Mouse (Mus musculus) MEL (cell line): ENCODE measurements around the gene Mcoln3. TPM values are rescaled to one million over a fixed set of nuclear protein-coding genes. Genes with fewer than 3 reads are reported as not detected.
A peak's percentile ranks its signal among the peaks of the same experiment; 100 is the strongest.

ENCODE experiments used
- DNase-seq: peaks from one replicate; pipeline ENCODE4 v3.0.0; 2011; ENCODE audit warnings: low read depth, low spot score
- H3K27ac ChIP-seq: 2 replicates; pipeline ENCODE4 v1.5.1; 2012; ENCODE audit warnings: low read depth, mild to moderate bottlenecking, control low read depth, low read length, moderate library complexity; ENCODE audit not compliant: control insufficient read depth
- H3K27me3 ChIP-seq, 2 experiments: fragments of 150-350 bp in 1 of 2; sonication (generic) in 1 of 2; 2 replicates each; pipeline ENCODE4 v1.6.1; 2012; ENCODE audit warnings: low read length in 2 of 2, mild to moderate bottlenecking in 2 of 2, improper control_type of control experiment in 1 of 2, moderate library complexity in 1 of 2; ENCODE audit not compliant: insufficient read depth in 2 of 2, control insufficient read depth in 1 of 2
- H3K36me3 ChIP-seq, 2 experiments: 2 replicates each; pipeline ENCODE4 v1.6.1; 2012 to 2014; ENCODE audit warnings: low read length in 2 of 2, improper control_type of control experiment in 1 of 2, inconsistent platforms in 1 of 2, mild to moderate bottlenecking in 1 of 2; ENCODE audit not compliant: insufficient read depth in 2 of 2, control insufficient read depth in 1 of 2
- H3K4me1 ChIP-seq, 2 experiments: fragments of 150-350 bp in 1 of 2; sonication (generic) in 1 of 2; 2 replicates each; pipeline ENCODE4 v1.6.1; 2012; ENCODE audit warnings: low read length in 2 of 2, improper control_type of control experiment in 1 of 2, mild to moderate bottlenecking in 1 of 2; ENCODE audit not compliant: insufficient read depth in 2 of 2, control insufficient read depth in 1 of 2
- H3K4me3 ChIP-seq, 2 experiments: fragments of 150-350 bp in 1 of 2; sonication (generic) in 1 of 2; 2 replicates each; pipeline ENCODE4 v1.5.1; 2012; ENCODE audit warnings: low read depth in 2 of 2, low read length in 2 of 2, mild to moderate bottlenecking in 2 of 2, moderate library complexity in 2 of 2, control low read depth in 1 of 2, improper control_type of control experiment in 1 of 2; ENCODE audit not compliant: control insufficient read depth in 1 of 2, insufficient read depth in 1 of 2
- H3K79me2 ChIP-seq: 2 replicates; pipeline ENCODE4 v1.6.1; 2012; ENCODE audit warnings: mild to moderate bottlenecking, low read length, moderate library complexity; ENCODE audit not compliant: control insufficient read depth, poor library complexity, insufficient read depth
- H3K9ac ChIP-seq: 2 replicates; pipeline ENCODE4 v1.6.1; 2012; ENCODE audit warnings: low read depth, mild to moderate bottlenecking, control low read depth, low read length, moderate library complexity; ENCODE audit not compliant: control insufficient read depth, poor library complexity, severe bottlenecking
- H3K9me3 ChIP-seq: fragments of 150-350 bp; sonication (generic); replicated peaks from 2 replicates; pipeline ENCODE4 v1.6.1; 2012; ENCODE audit warnings: mild to moderate bottlenecking, low read length, improper control_type of control experiment, moderate library complexity; ENCODE audit not compliant: insufficient read depth
- BHLHE40 ChIP-seq: IDR thresholded peaks from 2 replicates; pipeline ENCODE4 v1.6.1; 2012; ENCODE audit warnings: low read depth, mild to moderate bottlenecking, inconsistent platforms, low read length, improper control_type of control experiment, borderline replicate concordance
- CTCF ChIP-seq, 3 experiments: IDR thresholded peaks in 2 of 3; conservative IDR thresholded peaks in 1 of 3; 2 replicates each; pipeline ENCODE4 v1.5.1; 2011 to 2012; ENCODE audit warnings: low read length in 3 of 3, low read depth in 2 of 3, mild to moderate bottlenecking in 2 of 3, improper control_type of control experiment in 1 of 3, inconsistent platforms in 1 of 3, mixed read lengths in 1 of 3, moderate library complexity in 1 of 3; ENCODE audit not compliant: control insufficient read depth in 1 of 3, insufficient read depth in 1 of 3, poor library complexity in 1 of 3, severe bottlenecking in 1 of 3
- E2F4 ChIP-seq: IDR thresholded peaks from 2 replicates; pipeline ENCODE4 v1.6.1; 2011; ENCODE audit warnings: low read depth, low read length, improper control_type of control experiment, borderline replicate concordance
- ETS1 ChIP-seq: IDR thresholded peaks from 2 replicates; pipeline ENCODE4 v1.6.1; 2012; ENCODE audit warnings: low read depth, mild to moderate bottlenecking, inconsistent platforms, low read length, improper control_type of control experiment, moderate library complexity
- GABPA ChIP-seq: IDR thresholded peaks from 2 replicates; pipeline ENCODE4 v1.6.1; 2012; ENCODE audit warnings: low read depth, mild to moderate bottlenecking, inconsistent platforms, low read length, improper control_type of control experiment, moderate library complexity
- JUND ChIP-seq: IDR thresholded peaks from 2 replicates; pipeline ENCODE4 v1.6.1; 2011; ENCODE audit warnings: low read depth, mild to moderate bottlenecking, improper control_type of control experiment, low read length
- MAFK ChIP-seq: IDR thresholded peaks from 2 replicates; pipeline ENCODE4 v1.6.1; 2011; ENCODE audit warnings: low read depth, mild to moderate bottlenecking, low read length, improper control_type of control experiment, borderline replicate concordance
- MAX ChIP-seq: IDR thresholded peaks from 2 replicates; pipeline ENCODE4 v1.6.1; 2011; ENCODE audit warnings: low read length, improper control_type of control experiment
- MXI1 ChIP-seq: IDR thresholded peaks from 2 replicates; pipeline ENCODE4 v1.6.1; 2011; ENCODE audit warnings: mild to moderate bottlenecking, low read depth, low read length, improper control_type of control experiment
- MYB ChIP-seq: IDR thresholded peaks from 2 replicates; pipeline ENCODE4 v1.6.1; 2011; ENCODE audit warnings: mild to moderate bottlenecking, low read depth, low read length, improper control_type of control experiment
- MYC ChIP-seq: IDR thresholded peaks from 2 replicates; pipeline ENCODE4 v1.6.1; 2011; ENCODE audit warnings: low read depth, mild to moderate bottlenecking, low read length, improper control_type of control experiment, moderate library complexity
- POLR2A ChIP-seq, 2 experiments: IDR thresholded peaks; 2 replicates each; pipeline ENCODE4 v1.6.1; 2011 to 2012; ENCODE audit warnings: low read length in 2 of 2, mild to moderate bottlenecking in 2 of 2, control low read depth in 1 of 2, improper control_type of control experiment in 1 of 2, low read depth in 1 of 2, moderate library complexity in 1 of 2; ENCODE audit not compliant: control insufficient read depth in 1 of 2, insufficient read depth in 1 of 2, poor library complexity in 1 of 2
- POLR2AphosphoS2 ChIP-seq: IDR thresholded peaks from 2 replicates; pipeline ENCODE4 v1.6.1; 2011; ENCODE audit warnings: low read length, improper control_type of control experiment
- POLR2AphosphoS5 ChIP-seq: IDR thresholded peaks from 2 replicates; pipeline ENCODE4 v1.6.1; 2012; ENCODE audit warnings: low read depth, borderline replicate concordance, mild to moderate bottlenecking, inconsistent platforms, low read length, moderate library complexity, mixed read lengths
- RAD21 ChIP-seq: IDR thresholded peaks from 2 replicates; pipeline ENCODE4 v1.6.1; 2011; ENCODE audit warnings: mild to moderate bottlenecking, low read depth, low read length, improper control_type of control experiment
- SIN3A ChIP-seq: IDR thresholded peaks from 2 replicates; pipeline ENCODE4 v1.6.1; 2012; ENCODE audit warnings: low read length, improper control_type of control experiment, inconsistent platforms
- SMC3 ChIP-seq: IDR thresholded peaks from 2 replicates; pipeline ENCODE4 v1.6.1; 2011; ENCODE audit warnings: low read depth, low read length, improper control_type of control experiment
- TAL1 ChIP-seq: IDR thresholded peaks from 2 replicates; pipeline ENCODE4 v1.6.1; 2012; ENCODE audit warnings: mild to moderate bottlenecking, inconsistent platforms, low read length, moderate library complexity, mixed read lengths
- TBP ChIP-seq: IDR thresholded peaks from 2 replicates; pipeline ENCODE4 v1.8.0; 2011; ENCODE audit warnings: low read depth, low read length, improper control_type of control experiment
- UBTF ChIP-seq: IDR thresholded peaks from 2 replicates; pipeline ENCODE4 v1.6.1; 2012; ENCODE audit warnings: low read depth, mild to moderate bottlenecking, inconsistent platforms, low read length, improper control_type of control experiment, moderate library complexity, borderline replicate concordance; ENCODE audit not compliant: insufficient read depth
- USF1 ChIP-seq: IDR thresholded peaks from 2 replicates; pipeline ENCODE4 v1.6.1; 2014; ENCODE audit warnings: low read depth, mild to moderate bottlenecking, inconsistent platforms, low read length, improper control_type of control experiment, moderate library complexity
- USF2 ChIP-seq, 2 experiments: IDR thresholded peaks; 2 replicates each; pipeline ENCODE4 v1.6.1; 2011 to 2012; ENCODE audit warnings: improper control_type of control experiment in 2 of 2, low read length in 2 of 2, borderline replicate concordance in 1 of 2, inconsistent platforms in 1 of 2, low read depth in 1 of 2, mild to moderate bottlenecking in 1 of 2; ENCODE audit not compliant: insufficient read depth in 1 of 2
- ZC3H11A ChIP-seq: IDR thresholded peaks from 2 replicates; pipeline ENCODE4 v1.6.1; 2012; ENCODE audit warnings: low read depth, mild to moderate bottlenecking, inconsistent platforms, low read length, improper control_type of control experiment
- ZMIZ1 ChIP-seq: IDR thresholded peaks from 2 replicates; pipeline ENCODE4 v1.6.1; 2012; ENCODE audit warnings: low read depth, mild to moderate bottlenecking, inconsistent platforms, low read length, improper control_type of control experiment, moderate library complexity
- ZNF384 ChIP-seq: IDR thresholded peaks from 2 replicates; pipeline ENCODE4 v1.6.1; 2012; ENCODE audit warnings: low read depth, mild to moderate bottlenecking, inconsistent platforms, low read length, improper control_type of control experiment
- polyA plus RNA-seq, 2 experiments: library from polyadenylated mRNA; stranded (reverse) in 1 of 2; unstranded in 1 of 2; fragments of >175 nt in 1 of 2; fragments of >200 nt in 1 of 2; gene quantifications; 2 replicates each; pipeline versions ENCODE4 v1.2.1 to v1.2.4; 2012; ENCODE audit warnings: low replicate concordance in 2 of 2, low read depth in 1 of 2; ENCODE audit not compliant: insufficient read length in 2 of 2, insufficient read depth in 1 of 2, missing spikeins in 1 of 2
- total RNA-seq: library from RNA; depleted of rRNA; stranded (reverse); fragments of 300-350 nt; gene quantifications from 2 replicates; pipeline ENCODE4 v1.2.3, GENCODE M21; 2012

Gene Mcoln3
- total and polyA plus RNA-seq, 3 experiments: not detected

DNA sequence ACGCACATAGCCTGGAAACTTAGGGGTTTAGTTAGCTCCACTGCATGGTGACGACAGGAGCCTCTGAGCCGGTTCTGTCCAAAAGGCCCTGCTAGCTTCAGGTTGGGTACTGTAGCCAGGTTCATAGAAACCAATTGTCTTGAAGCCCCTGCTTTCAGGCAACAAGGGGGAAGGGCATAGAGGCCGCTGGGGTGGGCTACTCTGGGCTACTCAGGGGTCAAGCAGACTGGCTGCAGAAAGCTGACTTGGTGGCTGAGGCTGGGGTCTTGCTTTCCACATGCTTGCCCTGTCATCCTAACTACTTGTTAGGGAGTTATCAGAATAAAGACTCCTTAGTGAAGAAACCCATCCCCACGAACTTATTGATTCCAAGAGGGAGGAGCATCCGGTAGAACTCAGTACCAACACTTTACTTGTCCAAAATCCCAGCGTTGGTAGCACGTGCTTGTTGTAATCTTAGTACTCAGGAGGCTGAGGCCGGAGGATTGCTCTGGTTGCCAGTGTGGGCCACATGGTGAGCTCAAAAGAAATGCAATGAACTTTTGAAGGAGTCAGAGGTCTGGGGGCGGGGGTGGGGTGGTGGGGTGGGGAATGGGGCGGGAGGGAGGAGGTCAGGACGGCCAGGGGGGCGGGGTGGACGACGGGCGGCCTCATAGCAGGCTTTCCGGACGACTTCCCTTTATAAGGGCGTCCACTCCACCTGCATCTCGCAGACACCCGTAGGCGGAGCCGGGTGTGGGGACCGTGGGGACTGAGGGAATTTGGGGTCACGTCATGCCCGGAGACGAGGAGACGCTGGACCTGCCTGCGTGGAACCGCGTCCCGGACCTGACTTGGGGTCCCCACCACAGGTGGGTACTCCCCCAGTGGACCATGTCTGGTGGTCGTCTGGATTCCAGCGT lies 32.2 kb downstream of the Mcoln3 start, which contains the start of gene Mcoln2:
TSS of gene Mcoln2 (plus strand) at position 678 of the 902 bp plus-strand sequence.
- peak; percentile 19 for DNase-seq
- peaks cover 6 to 7% of the 10 kb centered on the region in 2 experiments for H3K4me1 ChIP-seq
- H3K9ac ChIP-seq: peak within 1 kb of the TSS; percentile 53

DNA sequence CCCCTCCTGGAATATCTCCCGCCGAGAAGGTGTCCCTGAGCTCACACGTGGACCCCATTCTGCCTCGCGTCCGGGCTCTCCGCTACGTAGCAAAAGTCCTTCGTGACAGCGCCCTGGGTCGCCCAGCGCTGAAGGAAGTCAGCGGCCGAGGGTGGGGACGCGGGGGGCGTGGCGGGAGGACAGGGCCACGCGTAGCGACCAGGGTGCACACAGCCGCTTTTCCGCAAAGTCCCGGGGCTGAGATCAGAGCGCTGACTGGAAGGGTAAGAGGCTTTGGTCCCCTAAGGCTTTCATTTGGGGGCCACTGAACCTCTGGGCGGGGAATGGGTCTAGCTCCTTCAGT lies 32.8 kb downstream of the Mcoln3 start:
- peak; percentile 30 for DNase-seq
- H3K4me3 ChIP-seq: peak overlapping the region; percentile 58 to 63
- no peaks in the 10 kb centered on the region for H3K79me2 ChIP-seq
- H3K9ac ChIP-seq: peak overlapping the region; percentile 53
- no peaks in the 10 kb centered on the region; a peak in 1 of 4 replicates for H3K27me3 ChIP-seq
- H3K27ac ChIP-seq: no peak overlapping the region
- H3K4me1 ChIP-seq: peaks cover 6 to 7% of the 10 kb centered on the region in 2 experiments
- H3K9me3 ChIP-seq: no peaks in the 10 kb centered on the region
- H3K36me3 ChIP-seq: peaks cover 0 to 2% of the 10 kb centered on the region in 2 experiments; a peak in 2 of 4 replicates
- TF ChIP-seq ZC3H11A: no peak
- TF ChIP-seq POLR2A (IDR thresholded peaks at IDR 0.05; ENCODE audit: control insufficient read depth in 1 of 2, insufficient read depth in 1 of 2, low read depth in 1 of 2, low read length in 2 of 2, poor library complexity in 1 of 2): no peak
- no peak for TF ChIP-seq RAD21
- no peak for TF ChIP-seq MXI1
- TF ChIP-seq CTCF (IDR thresholded peaks at IDR 0.05 in 2 of 3, conservative IDR thresholded peaks at IDR 0.05 in 1 of 3; ENCODE audit: control insufficient read depth in 1 of 3, insufficient read depth in 1 of 3, low read depth in 2 of 3, low read length in 3 of 3, poor library complexity in 1 of 3, severe bottlenecking in 1 of 3): no peak
- TF ChIP-seq TAL1: no peak
- TF ChIP-seq USF2 (IDR thresholded peaks at IDR 0.05; ENCODE audit: borderline replicate concordance in 1 of 2, insufficient read depth in 1 of 2, low read depth in 1 of 2, low read length in 2 of 2): no peak
- no peak for TF ChIP-seq TBP
- TF ChIP-seq MAFK: no peak
- TF ChIP-seq UBTF: no peak
- TF ChIP-seq JUND: no peak
- TF ChIP-seq USF1: no peak
- no peak for TF ChIP-seq POLR2AphosphoS5
- no peak for TF ChIP-seq BHLHE40
- no peak for TF ChIP-seq GABPA

More for the DNA sequence above, 32.2 kb downstream of the Mcoln3 start, which contains the start of gene Mcoln2:
- H3K36me3 ChIP-seq: peaks cover 0 to 2% of the 10 kb centered on the region in 2 experiments; a peak in 2 of 4 replicates
- H3K27ac ChIP-seq: no peak within 1 kb of the TSS
- H3K79me2 ChIP-seq: no peaks in the 10 kb centered on the region
- H3K4me3 ChIP-seq: peak within 1 kb of the TSS; percentile 58 to 63
- no peaks in the 10 kb centered on the region for H3K9me3 ChIP-seq
- no peaks in the 10 kb centered on the region; a peak in 1 of 4 replicates for H3K27me3 ChIP-seq
- TF ChIP-seq SMC3 (no peak), MYB (no peak), E2F4 (no peak), POLR2AphosphoS2 (no peak), MAX (no peak), SIN3A (no peak), ZNF384 (no peak), MYC (no peak), ZC3H11A (no peak), POLR2AphosphoS5 (no peak), CTCF (IDR thresholded peaks at IDR 0.05 in 2 of 3, conservative IDR thresholded peaks at IDR 0.05 in 1 of 3; ENCODE audit: control insufficient read depth in 1 of 3, insufficient read depth in 1 of 3, low read depth in 2 of 3, low read length in 3 of 3, poor library complexity in 1 of 3, severe bottlenecking in 1 of 3) (no peak), ETS1 (no peak), UBTF (no peak), ZMIZ1 (no peak), RAD21 (no peak)
- TF ChIP-seq, all 39 proteins: peak for 0
